24 mouse cellular contexts compared by ENCODE assay signal in the genomic region with DNA sequence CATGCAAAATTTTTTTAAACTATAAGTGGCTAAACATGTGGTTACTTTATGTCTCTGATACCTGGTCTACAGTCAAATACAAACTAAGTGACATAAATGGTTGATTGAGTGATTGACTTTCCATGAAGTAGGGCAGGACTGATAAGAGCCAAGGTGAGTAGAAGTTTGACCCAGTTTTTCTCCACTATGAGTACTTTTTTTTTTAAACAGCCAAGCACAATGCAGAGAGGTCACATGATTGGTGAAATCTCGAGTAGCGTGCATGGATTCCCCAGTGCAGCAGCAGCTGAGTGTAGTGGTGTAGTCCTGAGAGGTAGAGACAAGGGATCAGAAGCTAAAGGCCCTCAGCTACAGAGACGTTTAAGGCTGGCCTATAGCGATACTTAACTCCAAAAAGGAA.
"Had no signal": no experiment of that assay in that cellular context is flagged by ENCODE, and none has a peak within 500 bp of the region (broad histone marks: within the 10 kb centered on the region; RNA-seq: fewer than 3 reads in every experiment).

No protein-coding gene starts in this region.

- H3K9me3 ChIP-seq: heart, embryonic 10.5 days; heart, embryonic 12.5 days; hindbrain, embryonic 10.5 days; hindbrain, embryonic 12.5 days; hindbrain, embryonic 15.5 days; kidney, embryonic 15.5 days; limb, embryonic 10.5 days; limb, embryonic 12.5 days had no signal

- H3K27ac ChIP-seq: gastrocnemius, adult 2 months; heart, embryonic 10.5 days; hindbrain, embryonic 10.5 days; hindbrain, embryonic 12.5 days; hindbrain, embryonic 15.5 days; hindbrain, postnatal 0 days; kidney, embryonic 15.5 days; kidney, postnatal 0 days; limb, embryonic 10.5 days; limb, embryonic 12.5 days had no signal

- H3K4me2 ChIP-seq: heart, embryonic 12.5 days; hindbrain, embryonic 12.5 days; hindbrain, embryonic 15.5 days; kidney, embryonic 15.5 days; limb, embryonic 12.5 days had no signal

- H3K27me3 ChIP-seq: heart, embryonic 12.5 days; hindbrain, embryonic 12.5 days; hindbrain, embryonic 15.5 days; kidney, embryonic 15.5 days; limb, embryonic 12.5 days had no signal

- H3K9ac ChIP-seq: heart, embryonic 12.5 days; hindbrain, embryonic 12.5 days; hindbrain, embryonic 15.5 days; kidney, embryonic 15.5 days; limb, embryonic 12.5 days had no signal

- H3K4me3 ChIP-seq: gastrocnemius, adult 2 months; heart, embryonic 10.5 days; heart, embryonic 12.5 days; hindbrain, embryonic 10.5 days; hindbrain, embryonic 12.5 days; hindbrain, embryonic 15.5 days; kidney, embryonic 15.5 days; limb, embryonic 10.5 days; limb, embryonic 12.5 days had no signal

- H3K4me1 ChIP-seq: heart, embryonic 10.5 days; heart, embryonic 12.5 days; hindbrain, embryonic 10.5 days; hindbrain, embryonic 12.5 days; hindbrain, embryonic 15.5 days; kidney, embryonic 15.5 days; limb, embryonic 10.5 days; limb, embryonic 12.5 days had no signal

- ATAC-seq: forebrain, embryonic 16.5 days; hindbrain, postnatal 0 days had no signal

- DNase-seq: gastrocnemius, adult 2 months; gastrocnemius, postnatal 10 days; gastrocnemius, postnatal 25 days; heart, adult 18-20 months; heart, postnatal 10 days; heart, postnatal 4 days; kidney, adult 11 months; kidney, adult 2 months; kidney, adult 9 months; kidney, postnatal 14 days; kidney, postnatal 36 days; layer of hippocampus, adult 9-11 months; layer of hippocampus, postnatal 36 days had no signal

- H3K36me3 ChIP-seq: heart, embryonic 10.5 days; hindbrain, embryonic 12.5 days; hindbrain, embryonic 15.5 days; kidney, embryonic 15.5 days; limb, embryonic 10.5 days; limb, embryonic 12.5 days had no signal
